Mouse (Mus musculus) brain, adult 2 months (tissue): ENCODE results near the gene Ssxb1.
"Not testable (repeated sequence)": the region's sequence is repeated elsewhere in the genome, so short reads cannot be mapped to it uniquely, and the experiment has no call there.

Experiments used
- DNase-seq: peaks from one replicate; pipeline ENCODE4 v3.0.0; 2011; ENCODE audit warnings: low read depth, low spot score

Gene Ssxb1

DNA sequence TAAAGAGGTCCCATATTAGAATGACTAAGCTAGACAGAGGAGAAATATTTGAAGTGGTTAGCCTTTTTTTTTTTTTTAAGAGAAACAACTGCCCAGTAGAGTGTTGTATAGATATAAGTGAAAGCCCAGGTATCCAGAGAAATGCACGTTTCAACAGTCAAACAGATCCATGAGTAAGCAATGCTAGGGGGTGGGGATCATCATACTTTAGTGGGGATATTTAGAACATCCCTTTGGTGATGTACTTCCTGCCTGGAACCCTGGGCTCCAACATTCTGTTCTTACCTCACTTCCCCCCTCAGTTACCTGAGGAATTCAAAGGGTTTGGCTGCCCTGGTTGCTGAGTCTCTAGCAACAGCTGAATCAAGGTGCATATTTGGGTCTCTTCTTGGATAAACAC, at the start of gene Ssxb1:
TSS of gene Ssxb1 (plus strand) at position 301 of the 400 bp plus-strand sequence.
- not testable (repeated sequence) for DNase-seq

- DNase-seq = not testable (repeated sequence)
Measured at GRCm38 (mm10) chrX:8366678-8367077, 46.4 kb upstream of the Ssxb1 start, which contains the start of gene Ssxb9. Gene Ssxb9 (plus strand): TSS chrX:8366978.

DNA sequence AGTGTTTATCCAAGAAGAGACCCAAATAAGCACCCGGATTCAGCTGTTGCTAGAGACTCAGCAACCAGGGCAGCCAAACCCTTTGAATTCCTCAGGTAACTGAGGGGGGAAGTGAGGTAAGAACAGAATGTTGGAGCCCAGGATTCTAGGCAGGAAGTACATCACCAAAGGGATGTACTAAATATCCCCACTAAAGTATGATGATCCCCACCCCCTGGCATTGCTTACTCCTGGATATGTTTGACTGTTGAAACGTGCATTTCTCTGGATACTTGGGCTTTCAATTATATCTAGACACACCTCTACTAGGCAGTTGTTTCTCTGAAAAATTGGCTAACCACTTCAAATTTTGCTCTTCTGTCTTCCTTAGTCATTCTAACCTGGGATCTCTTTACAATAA, 48.5 kb downstream of the Ssxb1 start, which contains the start of gene Ssxb2:
TSS of gene Ssxb2 (minus strand) at position 101 of the 400 bp plus-strand sequence.
- not testable (repeated sequence) for DNase-seq
